Mouse (Mus musculus) olfactory bulb, adult 2 months (tissue): ENCODE data around the gene Cdh4.

Experiments
- CTCF ChIP-seq: fragments of 200-500 bp; IDR thresholded peaks from 2 replicates; pipeline ENCODE4 v1.5.1; 2012; ENCODE audit warnings: low read depth, mild to moderate bottlenecking, low read length, moderate library complexity; ENCODE audit not compliant: insufficient read depth
- POLR2A ChIP-seq: fragments of 200-500 bp; IDR thresholded peaks from 2 replicates; pipeline ENCODE4 v1.6.1; 2012; ENCODE audit warnings: mild to moderate bottlenecking, low read depth, low read length, moderate library complexity; ENCODE audit not compliant: insufficient read depth

- TF ChIP-seq CTCF (no peak), POLR2A (no peak)
Observed at GRCm38 (mm10) chr2:179580415-179580814, 138.2 kb downstream of the Cdh4 start.
